Mouse (Mus musculus): ENCODE results near the gene Palm3. TPM values are rescaled to one million over a fixed set of nuclear protein-coding genes. Genes with fewer than 3 reads are reported as not detected.

The Palm3 gene
- total and polyA plus RNA-seq, 3 experiments = 0.20 to 0.26 (median 0.21) TPM

- Histone ChIP-seq H3K79me2 (replicated peaks; ENCODE audit: control insufficient read depth, insufficient read depth, low read length) (no peaks in the 10 kb centered on the region), H3K27ac (no peak overlapping the region), H3K4me1 (ENCODE audit: control insufficient read depth, insufficient read depth, low read length) (peaks cover 3% of the 10 kb centered on the region), H3K27me3 (ENCODE audit: control insufficient read depth, insufficient read depth, low read length) (no peaks in the 10 kb centered on the region), H3K36me3 (ENCODE audit: control insufficient read depth, insufficient read depth, low read length) (no peaks in the 10 kb centered on the region), H3K4me3 (no peak overlapping the region), H3K9ac (ENCODE audit: low read depth, low read length) (no peak overlapping the region)
- 67% methylated on average over 3 of the region's 3 CpGs for WGBS
- intact Hi-C loops (cut with DNase I) = no loop called here
- no peak for DNase-seq
- no peak for TF ChIP-seq POLR2A (IDR thresholded peaks at IDR 0.05; ENCODE audit: insufficient read depth, low read depth, low read length)
- no peak for TF ChIP-seq CTCF (IDR thresholded peaks at IDR 0.05)
- TF ChIP-seq EP300 (IDR thresholded peaks at IDR 0.05; ENCODE audit: insufficient read depth, low read depth, low read length) = no peak
These were observed 27.2 kb upstream of the Palm3 start for GRCm38 (mm10) chr8:83994030-83994429.

DNA sequence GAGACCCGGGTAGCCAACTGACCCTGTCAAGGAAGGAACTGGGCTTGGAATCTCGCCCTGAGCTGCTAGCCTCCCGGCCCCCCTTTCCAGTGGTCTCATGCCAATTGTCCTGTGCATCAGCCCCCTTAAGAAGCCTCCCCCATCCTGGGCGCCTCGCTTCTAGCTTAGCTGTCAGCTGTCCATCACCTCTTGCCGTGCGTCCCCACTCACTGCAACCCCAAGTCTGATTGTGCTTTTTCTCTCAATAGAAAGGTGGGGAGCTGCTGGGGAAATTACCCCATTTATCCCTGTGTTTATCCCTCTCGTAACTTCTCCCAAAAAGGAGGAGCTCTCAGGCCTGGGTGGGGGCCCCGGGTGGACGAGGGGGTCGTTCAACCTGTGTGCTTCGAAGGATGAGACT is 25.3 kb upstream of the Palm3 start:
- no peak for TF ChIP-seq POLR2A (IDR thresholded peaks at IDR 0.05; ENCODE audit: insufficient read depth, low read depth, low read length)
- TF ChIP-seq CTCF (IDR thresholded peaks at IDR 0.05) = no peak
- TF ChIP-seq EP300 (IDR thresholded peaks at IDR 0.05; ENCODE audit: insufficient read depth, low read depth, low read length) = no peak
- DNase-seq = no peak
- Histone ChIP-seq H3K9ac (ENCODE audit: low read depth, low read length) (no peak overlapping the region), H3K36me3 (ENCODE audit: control insufficient read depth, insufficient read depth, low read length) (no peaks in the 10 kb centered on the region), H3K4me1 (ENCODE audit: control insufficient read depth, insufficient read depth, low read length) (peaks cover 3% of the 10 kb centered on the region), H3K79me2 (replicated peaks; ENCODE audit: control insufficient read depth, insufficient read depth, low read length) (no peaks in the 10 kb centered on the region), H3K4me3 (peak overlapping the region; percentile 52), H3K27me3 (ENCODE audit: control insufficient read depth, insufficient read depth, low read length) (no peaks in the 10 kb centered on the region), H3K27ac (peak overlapping the region; percentile 98; the same call in 1 of the 2 replicates)
- intact Hi-C loops (cut with DNase I) = loop anchor here (2.0 to 5.0 kb wide), 2 partner anchors 21 to 254 kb away; partner anchors contain the start of gene Adgre5
- 38% methylated on average over 12 of the region's 12 CpGs for WGBS

DNA sequence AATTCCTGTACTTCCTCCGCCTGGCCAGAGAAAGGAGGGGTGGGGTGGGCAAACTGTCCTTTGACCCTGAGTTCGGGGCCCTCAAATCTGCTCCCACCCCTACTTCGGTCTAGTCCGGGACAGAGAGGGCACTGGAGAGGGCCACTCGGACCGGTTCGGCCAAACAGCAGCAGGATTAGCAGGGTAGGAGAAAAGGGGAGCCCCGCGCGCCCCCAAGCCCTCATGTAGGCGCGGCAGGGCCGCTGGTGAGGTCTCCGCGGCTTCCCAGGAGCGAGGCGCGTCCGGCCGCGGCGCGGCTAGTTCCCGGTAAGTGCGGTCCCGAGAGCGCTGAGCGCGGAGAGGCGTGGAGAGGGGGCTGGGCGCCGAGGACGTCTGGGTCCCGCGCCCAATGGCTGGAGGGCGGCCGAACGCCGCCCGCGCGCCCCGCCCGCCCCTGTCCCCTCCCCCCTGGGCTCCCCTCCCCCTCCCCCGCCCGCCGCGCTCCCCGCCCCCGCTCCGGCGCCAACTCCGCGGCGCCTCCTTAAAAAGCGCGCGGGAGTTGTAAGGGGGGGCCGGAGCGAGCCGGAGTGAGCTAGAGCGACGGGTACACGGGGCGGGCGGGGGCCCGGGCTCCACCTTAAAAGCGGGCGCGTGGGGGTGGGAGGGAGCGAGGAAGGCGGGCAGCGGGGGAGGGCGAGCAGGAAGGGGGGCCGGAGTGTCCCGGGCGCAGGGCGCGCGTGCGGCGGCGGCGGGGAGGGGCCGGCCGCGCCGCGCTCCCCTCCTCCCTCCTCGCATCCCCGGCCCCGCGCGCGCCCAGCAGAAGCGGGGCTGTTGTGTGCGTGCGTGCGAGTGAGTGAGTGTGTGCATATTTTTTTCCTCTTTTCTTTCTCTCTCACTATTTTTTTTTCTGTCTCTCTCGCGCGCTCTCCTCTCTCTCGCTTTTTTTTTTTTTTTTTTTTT is 24.4 kb upstream of the Palm3 start:
- intact Hi-C loops (cut with DNase I) = loop anchor here (2.0 to 5.0 kb wide), 2 partner anchors 22 to 255 kb away; partner anchors contain the start of gene Adgre5
- no peaks in the 10 kb centered on the region for H3K79me2 ChIP-seq (replicated peaks; ENCODE audit: control insufficient read depth, insufficient read depth, low read length)
- H3K4me3 ChIP-seq = peak overlapping the region; percentile 80
- peaks cover 3% of the 10 kb centered on the region for H3K4me1 ChIP-seq (ENCODE audit: control insufficient read depth, insufficient read depth, low read length)
- peak overlapping the region; percentile 88 for H3K9ac ChIP-seq (ENCODE audit: low read depth, low read length)
- peak overlapping the region; percentile 98 for H3K27ac ChIP-seq
- under 1% methylated on average over 47 of the region's 103 CpGs for WGBS
- peak; percentile 37; the same call in 1 of the 2 replicates for TF ChIP-seq EP300 (IDR thresholded peaks at IDR 0.05; ENCODE audit: insufficient read depth, low read depth, low read length)
- TF ChIP-seq POLR2A (IDR thresholded peaks at IDR 0.05; ENCODE audit: insufficient read depth, low read depth, low read length) = peak; percentile 76
- TF ChIP-seq CTCF (IDR thresholded peaks at IDR 0.05) = no peak
- peak; percentile 93 to 94 for DNase-seq
- H3K36me3 ChIP-seq (ENCODE audit: control insufficient read depth, insufficient read depth, low read length) = no peaks in the 10 kb centered on the region
- no peaks in the 10 kb centered on the region for H3K27me3 ChIP-seq (ENCODE audit: control insufficient read depth, insufficient read depth, low read length)

GRCm38 (mm10) chr8:83997511-83998141 is 23.6 kb upstream of the Palm3 start, which contains the start of gene Samd1:
TSS of gene Samd1 (plus strand) at chr8:83997672.
- 14% methylated on average over 110 of the region's 112 CpGs for WGBS
- TF ChIP-seq CTCF (IDR thresholded peaks at IDR 0.05) (no peak), EP300 (IDR thresholded peaks at IDR 0.05; ENCODE audit: insufficient read depth, low read depth, low read length) (no peak), POLR2A (IDR thresholded peaks at IDR 0.05; ENCODE audit: insufficient read depth, low read depth, low read length) (no peak)
- Histone ChIP-seq H3K27ac (peak within 1 kb of the TSS; percentile 98), H3K27me3 (ENCODE audit: control insufficient read depth, insufficient read depth, low read length) (no peaks in the 10 kb centered on the region), H3K36me3 (ENCODE audit: control insufficient read depth, insufficient read depth, low read length) (no peaks in the 10 kb centered on the region), H3K4me3 (peak within 1 kb of the TSS; percentile 80), H3K9ac (ENCODE audit: low read depth, low read length) (peak within 1 kb of the TSS; percentile 91), H3K4me1 (ENCODE audit: control insufficient read depth, insufficient read depth, low read length) (peaks cover 3% of the 10 kb centered on the region), H3K79me2 (replicated peaks; ENCODE audit: control insufficient read depth, insufficient read depth, low read length) (no peaks in the 10 kb centered on the region)
- DNase-seq = peak; percentile 65 to 76
- intact Hi-C loops (cut with DNase I) = loop anchor here (2.0 to 5.0 kb wide), 3 partner anchors 23 to 255 kb away; partner anchors contain the start of genes Adgre5, Asf1b and Gm10644

DNA sequence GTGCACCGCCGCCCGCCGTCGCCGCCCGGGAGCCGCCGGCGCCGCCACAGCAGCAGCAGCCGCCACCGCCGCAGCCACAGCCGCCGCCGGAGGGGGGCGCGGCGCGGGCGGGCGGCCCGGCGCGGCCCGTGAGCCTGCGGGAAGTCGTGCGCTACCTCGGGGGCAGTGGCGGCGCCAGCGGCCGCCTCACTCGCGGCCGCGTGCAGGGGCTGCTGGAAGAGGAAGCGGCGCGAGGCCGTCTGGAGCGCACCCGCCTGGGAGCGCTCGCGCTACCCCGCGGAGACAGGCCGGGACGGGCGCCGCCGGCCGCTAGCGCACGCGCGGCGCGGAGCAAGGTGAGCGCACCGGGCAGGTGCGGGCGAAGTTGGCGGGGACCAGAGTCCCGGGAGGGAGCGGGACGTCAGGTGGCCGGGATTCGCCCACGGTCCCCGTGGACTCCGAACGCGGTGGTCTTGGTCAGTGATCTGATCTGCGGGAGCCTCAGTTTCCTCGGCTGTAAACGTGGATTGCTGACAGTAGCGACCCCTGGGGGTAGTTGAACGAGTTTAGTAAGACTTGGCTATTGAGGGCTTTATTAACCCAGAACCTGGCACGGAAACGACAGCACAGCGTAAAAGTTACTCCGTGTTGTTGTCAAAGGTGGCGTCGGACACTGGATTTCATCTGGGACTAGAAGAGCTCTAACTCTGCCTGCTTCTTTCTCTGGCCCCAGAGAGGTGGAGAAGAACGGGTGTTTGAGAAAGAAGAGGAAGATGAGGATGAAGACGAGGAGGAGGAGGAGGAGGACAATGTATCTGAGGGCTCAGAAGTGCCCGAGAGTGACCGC is 22.8 kb upstream of the Palm3 start:
- Histone ChIP-seq H3K36me3 (ENCODE audit: control insufficient read depth, insufficient read depth, low read length) (no peaks in the 10 kb centered on the region), H3K27me3 (ENCODE audit: control insufficient read depth, insufficient read depth, low read length) (no peaks in the 10 kb centered on the region), H3K27ac (peak overlapping the region; percentile 72), H3K4me1 (ENCODE audit: control insufficient read depth, insufficient read depth, low read length) (peaks cover 3% of the 10 kb centered on the region), H3K9ac (ENCODE audit: low read depth, low read length) (peak overlapping the region; percentile 91), H3K4me3 (peak overlapping the region; percentile 59), H3K79me2 (replicated peaks; ENCODE audit: control insufficient read depth, insufficient read depth, low read length) (no peaks in the 10 kb centered on the region)
- TF ChIP-seq POLR2A (IDR thresholded peaks at IDR 0.05; ENCODE audit: insufficient read depth, low read depth, low read length) = no peak
- 0 out of 2 replicates have a peak, but pooled peaks have one; percentile 10 for TF ChIP-seq EP300 (IDR thresholded peaks at IDR 0.05; ENCODE audit: insufficient read depth, low read depth, low read length)
- TF ChIP-seq CTCF (IDR thresholded peaks at IDR 0.05) = peak; percentile 64
- intact Hi-C loops (cut with DNase I) = loop anchor here (2.0 to 5.0 kb wide), 2 partner anchors 44 to 256 kb away; partner anchors contain the start of genes Adgre5, Asf1b and Gm10644
- peak; percentile 70 to 77 for DNase-seq
- 19% methylated on average over 91 of the region's 92 CpGs for WGBS
